Mouse (Mus musculus) layer of hippocampus, adult 11-12 months (tissue): ENCODE measurements around the gene Dyx1c1.

Experiments used
- DNase-seq: peaks from one replicate; pipeline ENCODE4 v3.0.0; 2022; ENCODE audit warnings: low spot score

The Dyx1c1 gene

DNA sequence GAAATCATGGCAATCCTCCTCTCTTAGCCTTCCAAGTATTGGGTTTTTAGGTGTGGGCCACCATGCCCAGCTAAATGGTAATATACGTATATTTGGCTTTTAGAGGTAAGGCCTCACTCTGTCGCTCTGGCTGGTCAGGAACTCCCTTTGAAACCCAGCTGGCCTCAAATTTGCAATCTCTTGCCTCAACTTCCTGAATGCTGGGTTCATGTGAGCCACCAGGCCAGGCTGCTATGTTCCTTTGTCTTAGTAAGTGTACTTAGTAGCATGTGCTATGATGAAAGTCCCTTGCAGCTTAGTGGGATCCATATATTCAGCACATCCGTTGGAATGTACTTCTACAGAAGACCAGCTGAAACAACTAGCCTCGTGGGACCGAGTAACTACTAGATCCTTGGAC, 16.1 kb downstream of the Dyx1c1 start:
- no peak for DNase-seq

DNA sequence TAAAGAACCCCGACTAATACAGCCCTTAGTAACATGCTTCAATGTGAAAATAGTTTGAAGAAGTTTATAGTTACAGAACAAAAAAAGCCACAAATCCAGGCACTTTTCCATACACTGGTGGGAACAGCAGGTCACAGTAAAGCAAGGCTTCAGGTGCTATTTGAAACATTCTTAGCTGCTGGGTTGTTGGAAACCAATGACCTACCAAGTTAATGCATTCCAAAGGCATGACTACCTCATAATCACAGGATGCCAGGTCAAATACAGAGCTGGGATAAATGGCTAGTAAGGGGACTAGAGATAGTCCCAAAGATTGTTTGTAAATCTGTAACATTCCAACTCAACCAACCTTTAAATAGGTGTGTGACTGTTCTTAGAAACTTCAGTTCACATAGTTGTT, 16.7 kb downstream of the Dyx1c1 start:
- DNase-seq: no peak

DNA sequence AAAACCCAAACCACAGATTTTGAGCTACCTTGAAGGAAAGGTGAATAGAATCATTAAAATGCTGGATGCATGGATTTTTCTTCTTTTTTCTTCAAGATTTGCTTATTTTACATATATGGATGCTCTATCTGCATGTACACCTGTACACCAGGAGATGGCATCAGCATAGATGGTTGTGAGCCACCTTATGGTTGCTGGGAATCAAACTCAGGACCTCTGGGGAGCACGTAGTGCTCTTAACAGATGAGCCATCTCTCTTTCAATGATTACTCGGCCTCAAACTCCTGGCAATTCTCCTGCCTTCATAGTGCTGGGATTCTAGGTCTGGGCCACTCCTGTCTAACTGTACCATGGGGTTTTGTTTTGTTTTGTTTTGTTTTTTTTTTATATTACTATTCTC, 24.5 kb downstream of the Dyx1c1 start:
- no peak for DNase-seq

DNA sequence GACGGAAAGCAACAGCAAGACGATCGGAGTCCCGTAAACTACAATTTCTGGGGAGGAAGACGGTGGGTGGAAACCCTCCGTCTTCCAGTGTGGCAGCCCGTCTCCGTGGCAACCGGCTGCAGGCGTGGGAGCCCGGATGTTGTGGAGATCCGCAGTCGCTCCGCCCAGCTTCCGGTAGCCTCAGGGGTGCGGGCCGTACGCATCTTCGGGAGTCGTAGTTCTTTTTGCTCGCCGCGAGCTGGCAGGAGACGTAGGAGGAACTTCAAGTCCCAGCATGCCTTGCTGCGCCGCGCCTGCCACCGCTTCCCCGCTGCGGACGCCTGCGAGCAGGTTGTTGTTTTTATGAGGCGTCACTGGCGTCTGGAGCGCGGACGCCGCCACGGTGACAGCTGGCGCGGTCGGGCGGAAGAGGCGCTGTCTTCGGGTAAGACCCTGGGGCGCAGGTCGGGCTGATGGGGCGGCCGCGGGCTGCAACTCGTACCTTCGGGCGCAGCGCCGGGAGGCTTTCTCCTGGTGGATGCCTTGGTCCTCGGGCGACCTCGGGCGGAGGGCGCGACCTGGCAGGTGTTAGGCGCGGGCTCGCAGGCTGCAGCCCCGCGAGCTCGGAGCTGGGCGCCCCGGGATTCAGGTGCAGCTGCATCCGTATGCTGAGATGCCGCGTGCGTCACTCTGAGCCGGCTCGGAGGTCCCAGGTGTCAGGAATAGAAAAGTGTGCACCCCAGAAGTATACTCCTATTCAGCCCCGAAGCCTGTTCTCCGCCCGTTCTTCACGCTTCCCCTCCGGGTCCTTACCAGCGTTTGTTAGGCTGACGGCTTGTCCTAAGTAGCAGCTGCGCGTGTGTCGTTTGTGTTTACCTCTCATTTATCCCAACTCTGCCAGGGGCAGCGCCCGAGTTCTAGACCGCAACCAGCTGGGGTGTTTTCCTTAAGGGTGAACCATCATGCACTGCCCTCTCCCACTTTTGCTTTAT, 26.9 kb downstream of the Dyx1c1 start, which contains the start of the genes Ccpg1os and Ccpg1:
Ccpg1os (minus strand) TSS at position 133 of the 971 bp plus-strand sequence.
Ccpg1 (plus strand) TSS at position 180 of the 971 bp plus-strand sequence.
- peak; percentile 98 for DNase-seq

DNA sequence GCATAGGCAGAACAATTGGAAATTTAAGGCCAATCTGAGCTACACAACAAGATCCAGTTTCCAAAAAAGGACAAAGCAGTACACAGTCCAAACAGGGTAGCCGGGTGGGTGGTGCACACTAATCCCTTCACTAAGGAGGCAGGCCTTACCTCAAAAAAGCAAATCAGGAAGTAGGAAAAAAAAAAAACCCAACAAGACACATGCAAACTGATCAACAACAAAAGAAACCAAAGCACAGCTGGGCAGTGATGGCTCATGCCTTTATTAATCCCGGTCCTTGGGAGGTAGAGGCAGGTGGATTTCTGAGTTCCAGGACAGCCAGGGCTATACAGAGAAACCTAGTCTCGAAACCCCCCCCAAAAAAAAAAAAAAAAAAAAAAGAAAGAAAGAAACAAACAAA, 29.1 kb downstream of the Dyx1c1 start:
- DNase-seq: no peak

DNA sequence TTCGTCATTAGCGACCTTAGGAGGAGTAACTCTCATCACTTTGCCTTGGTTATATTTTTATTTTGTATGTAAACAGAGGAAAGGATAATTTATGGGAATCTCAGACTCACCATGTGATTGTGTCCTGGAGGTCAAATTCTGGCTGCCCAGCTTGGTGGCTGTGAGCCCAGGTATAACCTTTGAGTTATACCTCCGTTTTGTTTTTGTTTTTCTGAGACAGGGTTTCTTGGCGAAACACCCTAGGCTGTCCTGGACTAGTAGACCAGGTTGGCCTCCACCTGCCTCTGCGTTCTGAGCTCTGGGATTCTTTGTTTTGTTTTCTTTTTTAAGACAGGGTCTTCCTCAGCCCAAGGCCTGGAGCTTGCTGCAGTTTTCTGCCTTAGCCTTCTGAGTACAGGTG, 30.1 kb downstream of the Dyx1c1 start:
- no peak for DNase-seq

DNA sequence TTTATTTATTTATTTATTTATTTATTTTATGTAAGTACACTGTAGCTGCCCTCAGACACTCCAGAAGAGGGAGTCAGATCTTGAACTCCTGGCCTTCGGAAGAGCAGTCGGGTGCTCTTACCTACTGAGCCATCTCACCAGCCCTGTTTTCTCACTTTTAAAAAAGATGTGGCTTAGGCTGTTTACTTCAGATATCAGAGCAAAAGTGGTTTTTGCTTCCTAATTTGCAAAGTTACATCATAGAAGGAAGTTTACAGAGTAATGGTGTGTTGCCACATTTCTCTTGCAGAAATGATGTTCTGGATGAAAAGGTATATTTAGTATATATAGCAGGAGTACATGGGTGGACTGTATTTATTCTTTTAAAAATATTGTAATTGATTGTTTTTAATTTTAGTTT, 32.8 kb downstream of the Dyx1c1 start:
- DNase-seq: no peak

DNA sequence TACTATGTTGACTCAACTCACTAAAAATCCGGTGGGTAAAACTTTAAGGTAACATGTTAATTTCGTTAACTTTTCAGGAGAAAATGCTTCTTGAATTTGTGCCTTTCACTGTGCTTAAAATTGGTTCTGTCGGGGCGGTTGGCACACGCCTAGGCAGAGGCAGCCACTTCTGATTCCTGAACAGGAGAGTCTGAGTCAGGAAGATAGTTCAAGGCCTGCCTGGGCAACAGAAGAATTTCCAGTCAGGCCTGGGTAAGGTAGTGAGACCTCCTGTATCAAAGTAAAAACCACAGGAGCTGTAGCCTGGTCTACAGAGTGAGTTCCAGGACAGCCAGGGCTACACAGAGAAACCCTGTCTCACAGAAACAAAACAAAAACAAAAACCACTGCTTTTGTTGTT, 34.0 kb downstream of the Dyx1c1 start:
- no peak for DNase-seq

DNA sequence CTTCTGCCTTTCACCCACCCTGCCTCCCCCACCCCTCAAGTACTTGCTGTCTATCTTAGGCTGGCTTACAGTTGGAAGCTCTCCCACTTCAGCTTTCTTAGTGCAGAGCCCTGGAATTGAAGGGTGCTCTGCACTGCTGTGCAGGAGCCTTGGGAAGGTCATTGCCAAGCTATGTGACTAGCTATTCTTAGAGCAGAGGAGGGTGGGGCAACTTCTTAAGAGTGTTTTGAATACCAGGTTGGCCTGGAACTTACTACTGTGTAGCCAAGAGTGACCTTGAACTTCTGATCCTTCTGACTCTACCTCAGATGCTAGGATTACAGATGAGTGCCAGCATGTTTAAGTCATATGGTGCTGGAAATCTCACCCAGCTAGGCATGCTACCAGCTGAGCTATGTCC, 37.6 kb downstream of the Dyx1c1 start:
- DNase-seq: no peak

DNA sequence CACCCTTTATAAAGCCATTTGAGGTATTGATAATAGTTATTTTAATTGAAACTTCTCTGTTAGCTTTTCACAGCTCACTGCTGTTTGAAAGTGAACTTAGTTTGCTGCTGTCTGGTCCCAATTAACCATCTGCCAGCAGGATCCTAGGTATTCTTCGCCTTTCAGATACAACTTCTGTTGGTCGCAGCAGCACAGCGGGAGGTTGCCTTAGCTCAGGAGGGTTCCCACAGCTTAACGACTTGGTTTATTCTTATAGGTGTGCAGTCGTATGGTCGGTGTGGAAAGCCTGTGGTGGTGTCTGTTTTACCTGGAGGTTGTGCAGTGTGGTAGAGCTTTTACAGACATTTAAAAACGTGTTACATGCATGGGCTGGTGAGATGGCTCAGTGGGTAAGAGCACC, 38.2 kb downstream of the Dyx1c1 start:
- DNase-seq: no peak

DNA sequence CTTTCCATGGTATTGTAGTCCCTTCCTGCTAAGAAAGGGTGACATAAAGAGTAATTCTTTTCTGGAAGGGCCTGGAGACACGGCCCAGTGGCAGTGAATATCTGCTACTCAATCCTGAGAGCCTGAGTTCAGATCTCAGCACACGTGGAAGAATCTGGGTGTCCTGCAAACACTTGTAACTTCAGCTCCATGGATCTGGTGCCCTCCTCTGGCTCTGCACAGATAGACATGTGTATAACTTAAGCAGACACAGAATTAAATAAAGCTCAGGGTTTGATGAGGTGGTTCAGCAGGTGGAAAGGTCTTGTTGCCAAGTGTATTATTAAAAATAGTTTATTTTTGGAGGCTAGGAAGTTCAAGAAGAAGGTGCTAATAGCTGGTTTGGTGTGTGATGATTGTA, 41.9 kb downstream of the Dyx1c1 start:
- no peak for DNase-seq

DNA sequence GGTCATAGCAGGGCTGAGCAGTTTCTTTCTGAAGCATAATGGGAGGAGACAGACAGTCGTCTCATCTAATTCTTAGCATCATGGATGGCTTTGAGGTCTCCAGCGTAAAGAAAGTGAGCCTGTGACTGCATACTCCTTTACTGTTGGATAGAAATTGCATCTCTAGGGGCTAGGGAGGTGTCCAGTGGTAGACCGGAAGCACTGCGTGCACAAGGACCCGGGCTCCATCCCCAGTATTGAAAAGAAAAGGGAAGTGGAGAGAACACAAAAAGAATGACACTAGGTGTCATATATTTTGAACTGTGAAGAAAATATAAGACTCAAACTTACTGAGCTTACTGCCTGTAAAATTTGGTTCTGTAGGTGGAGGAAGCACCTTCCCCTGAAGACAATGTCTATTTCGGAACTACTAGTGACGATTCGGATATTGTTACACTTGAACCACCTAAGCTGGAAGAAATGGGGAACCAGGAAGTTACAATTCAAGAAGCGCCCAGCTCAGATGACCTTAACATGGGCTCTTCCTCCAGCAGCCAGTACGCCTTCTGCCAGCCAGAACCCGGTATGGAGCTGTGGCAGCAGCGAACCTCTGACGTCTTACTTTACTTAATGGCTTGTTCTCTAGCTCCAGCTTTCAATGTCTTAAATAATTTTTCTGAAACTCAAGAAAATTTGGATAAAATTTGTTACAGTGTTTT, 42.9 kb downstream of the Dyx1c1 start:
- no peak for DNase-seq

DNA sequence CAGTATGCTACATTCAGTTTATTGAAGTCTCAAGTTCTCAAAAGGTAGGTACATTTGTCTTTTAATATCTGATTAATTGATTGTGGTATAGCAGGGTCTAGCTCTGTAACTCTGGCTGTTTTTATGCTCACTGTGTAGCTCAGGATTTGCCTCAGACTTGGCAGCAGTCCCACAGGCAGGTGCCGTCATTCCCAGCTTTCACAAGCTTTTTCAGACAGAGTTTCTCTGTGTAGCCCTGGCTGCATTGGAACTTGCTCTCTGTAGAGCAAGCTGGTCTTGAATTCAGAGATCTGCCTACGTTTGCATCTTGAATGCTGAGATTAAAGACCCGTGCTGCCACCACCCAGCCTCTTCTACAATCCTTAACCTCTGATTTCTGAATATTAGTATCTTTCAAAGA, 43.6 kb downstream of the Dyx1c1 start:
- no peak for DNase-seq

DNA sequence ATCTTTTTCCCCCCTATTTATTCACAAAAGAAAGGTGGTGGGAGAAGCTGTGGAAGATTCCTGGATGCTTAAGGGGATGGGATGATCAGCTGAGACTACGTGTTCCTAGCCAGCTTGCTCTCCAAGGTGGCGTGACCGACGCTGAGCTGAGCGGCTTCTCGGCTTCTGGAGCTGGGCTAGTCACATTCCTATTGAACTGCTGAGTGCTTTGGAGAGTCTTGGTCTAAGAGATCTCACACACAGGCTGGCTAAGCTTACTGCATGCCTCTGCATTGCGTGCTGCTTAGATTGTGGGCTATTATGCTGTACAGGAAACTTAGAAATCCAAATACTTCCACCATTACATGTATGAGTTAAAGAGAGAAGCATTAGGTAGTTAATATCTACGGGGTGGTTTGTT, 45.5 kb downstream of the Dyx1c1 start:
- no peak for DNase-seq

DNA sequence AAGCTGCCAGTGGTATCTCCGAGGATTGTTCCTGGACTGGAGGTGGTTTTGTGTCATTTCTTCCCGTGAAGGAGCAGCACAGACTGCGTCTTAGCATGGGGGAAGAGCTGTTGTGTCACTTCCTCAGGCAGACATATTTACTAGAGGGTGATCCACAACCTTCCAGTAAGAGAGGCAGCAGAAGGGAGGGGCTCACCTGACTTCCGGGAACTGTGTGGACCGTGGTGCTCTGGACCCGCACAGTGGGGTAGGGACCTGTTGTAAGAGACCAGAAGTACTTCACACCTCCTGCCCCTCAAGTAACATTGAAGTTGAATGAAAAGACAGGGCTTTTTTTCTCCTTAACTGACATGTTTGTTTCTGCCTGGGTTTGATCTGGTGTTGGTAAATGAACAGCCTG, 46.5 kb downstream of the Dyx1c1 start:
- DNase-seq: no peak

DNA sequence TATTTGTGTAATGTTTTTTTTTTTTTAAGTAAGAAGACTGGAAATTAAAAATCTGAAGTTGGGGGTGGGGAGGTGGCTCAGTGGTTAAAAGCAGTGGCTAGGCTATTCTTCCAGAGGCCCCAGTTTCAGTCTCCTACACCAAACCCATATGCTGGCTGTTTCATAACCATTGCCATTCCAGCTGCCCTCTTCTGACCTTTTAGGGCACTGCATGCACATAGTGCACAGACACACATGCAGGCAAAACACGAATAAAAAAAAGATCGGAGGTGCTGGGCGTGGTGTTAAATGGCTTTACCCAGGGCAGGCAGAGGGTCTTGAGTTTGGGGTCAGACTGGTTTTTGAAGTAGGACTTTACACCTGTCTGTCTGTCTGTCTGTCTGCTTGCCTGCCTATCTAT, 47.6 kb downstream of the Dyx1c1 start:
- no peak for DNase-seq

DNA sequence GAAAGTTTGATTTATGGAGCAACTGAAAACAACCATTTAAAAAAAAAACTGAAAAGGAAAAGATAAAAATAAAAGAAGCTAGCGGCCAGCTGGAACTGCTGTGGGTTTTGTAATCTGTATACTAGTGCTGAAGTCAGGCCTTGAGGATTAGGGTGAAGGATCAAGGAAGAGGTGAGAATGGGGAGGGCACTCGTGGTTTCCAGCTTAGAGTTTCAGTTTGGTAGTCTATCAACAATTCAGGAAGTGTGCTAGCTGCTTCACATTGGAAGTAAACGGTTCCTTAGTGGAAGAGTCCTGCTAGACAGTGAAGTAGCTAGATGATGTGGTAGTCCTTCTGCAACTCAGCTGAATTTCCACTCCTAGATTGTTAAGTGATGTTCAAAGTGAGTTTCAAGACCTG, 49.8 kb downstream of the Dyx1c1 start:
- DNase-seq: no peak

DNA sequence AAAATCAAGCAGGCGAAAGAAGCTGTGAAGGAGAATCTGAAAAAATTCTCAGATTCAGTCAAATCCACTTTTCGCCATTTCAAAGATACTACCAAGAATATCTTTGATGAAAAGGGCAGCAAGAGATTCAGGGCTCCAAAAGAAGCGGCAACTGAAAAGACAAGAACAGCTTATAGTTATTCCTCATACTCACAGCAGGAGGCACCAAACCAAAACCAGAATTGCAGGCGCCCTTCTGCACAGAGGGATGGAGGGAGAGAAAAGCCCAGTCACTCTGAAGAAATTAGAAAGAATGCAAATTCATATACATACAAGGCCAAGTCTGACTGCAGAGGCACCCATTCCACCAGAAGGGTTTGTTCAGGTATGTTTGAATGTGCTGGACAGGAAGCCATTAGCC, 54.0 kb downstream of the Dyx1c1 start:
- no peak for DNase-seq

DNA sequence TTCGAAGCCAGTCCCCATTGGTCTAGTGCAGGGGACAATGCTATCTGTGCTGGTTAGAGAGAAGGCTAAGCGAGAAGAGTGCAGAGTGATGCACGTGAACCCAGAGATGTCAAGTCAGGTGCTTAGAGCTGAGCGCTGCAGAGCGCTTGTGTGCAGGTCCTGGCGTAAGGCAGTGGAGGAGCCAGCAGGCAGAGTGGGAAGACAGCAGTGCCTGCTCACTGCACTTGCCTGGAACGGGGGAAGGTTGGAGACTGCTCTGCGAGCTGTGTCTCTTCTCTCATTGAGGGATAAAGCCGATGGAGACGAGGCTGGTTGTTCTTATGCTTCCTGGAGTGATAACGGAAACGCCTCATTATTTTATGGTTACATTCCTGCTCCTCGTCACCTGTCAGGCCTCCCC, 56.1 kb downstream of the Dyx1c1 start:
- peak; percentile 41 for DNase-seq

DNA sequence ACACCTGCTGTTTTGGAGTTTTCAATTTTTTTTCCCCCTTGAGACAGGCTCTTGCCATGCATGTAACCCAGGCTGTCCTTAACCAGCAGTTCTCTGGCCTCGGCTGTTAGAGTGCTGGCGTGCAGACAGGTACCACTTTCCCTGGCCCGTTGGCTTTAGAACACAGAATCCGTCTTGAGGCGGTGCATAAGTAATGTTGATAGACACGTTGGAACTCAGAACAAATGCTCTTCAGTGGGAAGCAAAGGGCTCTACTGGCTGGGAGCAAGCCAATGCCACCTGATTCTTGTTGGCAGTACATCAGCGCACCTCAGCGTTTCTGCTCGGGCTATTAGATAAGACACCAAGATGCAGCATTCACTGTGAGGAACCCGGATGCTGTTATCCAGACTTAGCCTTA, 61.3 kb downstream of the Dyx1c1 start:
- DNase-seq: no peak

DNA sequence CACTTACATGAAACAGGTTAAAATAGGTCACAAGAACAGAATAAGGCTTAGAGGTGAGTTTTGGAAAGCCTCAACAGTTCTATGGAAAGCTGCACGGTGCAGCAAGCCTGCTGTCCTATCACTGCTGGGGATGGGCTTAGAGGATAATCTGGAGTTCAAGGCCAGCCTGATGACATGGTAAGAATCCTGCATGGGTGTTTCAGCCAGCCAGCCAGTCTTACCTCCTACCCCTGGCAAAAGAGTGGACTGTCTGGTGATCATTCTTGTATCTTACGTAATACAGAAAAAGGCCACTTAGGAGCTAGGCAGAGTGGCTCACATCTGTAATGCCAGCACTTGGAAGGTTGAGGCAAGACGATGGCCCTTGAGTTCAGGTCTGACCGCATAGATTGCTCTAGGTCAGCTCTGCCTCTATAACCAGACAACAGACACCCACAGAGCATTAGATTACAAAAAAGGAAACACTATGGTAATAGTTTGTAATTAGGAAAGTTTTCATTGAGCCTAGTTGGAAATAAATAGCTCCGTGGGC, 62.0 kb downstream of the Dyx1c1 start:
- DNase-seq: no peak
